Mouse (Mus musculus) forebrain, embryonic 14.5 days (tissue): ENCODE data around the gene Cog2. TPM values are rescaled to one million over a fixed set of nuclear protein-coding genes. Genes with fewer than 3 reads are reported as not detected.

Source experiments
- ATAC-seq: fragments of 200-750 bp; cut with Nextera tagmentation; 2 replicates; pipeline ENCODE4 v1.8.0; 2017; ENCODE audit warnings: mild to moderate bottlenecking, moderate library complexity
- DNase-seq: peaks from one replicate; pipeline ENCODE4 v3.0.0-alpha.2; 2015; ENCODE audit warnings: low spot score
- H3K27ac ChIP-seq: fragments of 300-500 bp; sonication (generic); 2 replicates; pipeline ENCODE4 v1.5.1; 2014; ENCODE audit warnings: low read depth, mild to moderate bottlenecking, control low read depth, low read length, moderate library complexity
- H3K27me3 ChIP-seq: fragments of 300-500 bp; sonication (generic); replicated peaks from 2 replicates; pipeline ENCODE4 v1.6.1; 2014; ENCODE audit warnings: low read length, control low read depth, mixed read lengths; ENCODE audit not compliant: control insufficient read depth, insufficient read depth
- H3K36me3 ChIP-seq: fragments of 300-500 bp; sonication (generic); 2 replicates; pipeline ENCODE4 v1.6.1; 2014; ENCODE audit warnings: low read length, control low read depth; ENCODE audit not compliant: control insufficient read depth, insufficient read depth
- H3K4me1 ChIP-seq: fragments of 300-500 bp; sonication (generic); 2 replicates; pipeline ENCODE4 v1.6.1; 2014; ENCODE audit warnings: antibody characterized with exemption, low read length, control low read depth; ENCODE audit not compliant: control insufficient read depth, insufficient read depth
- H3K4me2 ChIP-seq: fragments of 300-500 bp; sonication (generic); 2 replicates; pipeline ENCODE4 v1.6.1; 2014; ENCODE audit warnings: mild to moderate bottlenecking, control low read depth, low read length
- H3K4me3 ChIP-seq: fragments of 300-500 bp; sonication (generic); 2 replicates; pipeline ENCODE4 v1.5.1; 2014; ENCODE audit warnings: low read depth, low read length, control low read depth
- H3K9ac ChIP-seq: fragments of 300-500 bp; sonication (generic); 2 replicates; pipeline ENCODE4 v1.6.1; 2014; ENCODE audit warnings: mild to moderate bottlenecking, low read length, control low read depth, moderate library complexity
- H3K9me3 ChIP-seq: fragments of 300-500 bp; sonication (generic); replicated peaks from 2 replicates; pipeline ENCODE4 v1.6.1; 2016; ENCODE audit warnings: low read length, control low read depth, mixed read lengths; ENCODE audit not compliant: control insufficient read depth
- WGBS: fragments of 180-500 bp; shearing (Covaris S2); extraction: QIAGEN DNeasy Blood & Tissue Kit; methylation state at CpG from one replicate; pipeline ENCODE4 v1.1.7; 2014; 5-methylcytosine and 5-hydroxymethylcytosine counted together
- polyA plus RNA-seq: library from polyadenylated mRNA; unstranded; fragments of >200 nt; fragmentation: Nextera tagmentation; extraction: Ambion mirVana; gene quantifications from 2 replicates; pipeline ENCODE4 v1.2.1, GENCODE M21; 2014

Cog2 gene
- polyA plus RNA-seq, 1 experiment from 2014 or later, result 37.0 TPM

- no peak overlapping the region for H3K4me3 ChIP-seq
- H3K4me1 ChIP-seq, result no peaks in the 10 kb centered on the region
- peaks cover 95% of the 10 kb centered on the region for H3K36me3 ChIP-seq
- DNase-seq (no peak), ATAC-seq (no peak)
- no peak overlapping the region for H3K27ac ChIP-seq
- no peaks in the 10 kb centered on the region for H3K27me3 ChIP-seq
- H3K9ac ChIP-seq, result no peak overlapping the region
- H3K4me2 ChIP-seq, result no peak overlapping the region
- H3K9me3 ChIP-seq, result no peaks in the 10 kb centered on the region
- WGBS, result 75% methylated on average over 1 of the region's 1 CpGs
These were observed 27.6 kb downstream of the Cog2 start for GRCm38 (mm10) chr8:124548187-124548586.

GRCm38 (mm10) chr8:124551011-124551661 lies 30.6 kb downstream of the Cog2 start:
- Histone ChIP-seq H3K9me3 (no peaks in the 10 kb centered on the region), H3K4me3 (no peak overlapping the region), H3K4me1 (no peaks in the 10 kb centered on the region), H3K9ac (no peak overlapping the region), H3K36me3 (peaks cover 66% of the 10 kb centered on the region), H3K27ac (no peak overlapping the region), H3K4me2 (no peak overlapping the region), H3K27me3 (no peaks in the 10 kb centered on the region)
- ATAC-seq (no peak), DNase-seq (no peak)
- WGBS, result 93% methylated on average over 15 of the region's 15 CpGs

- WGBS, result 86% methylated on average over 7 of the region's 7 CpGs
These were observed 34.7 kb downstream of the Cog2 start for GRCm38 (mm10) chr8:124555113-124555750.

GRCm38 (mm10) chr8:124556164-124556563 lies 35.6 kb downstream of the Cog2 start:
- DNase-seq, result no peak
- Histone ChIP-seq H3K4me2 (no peak overlapping the region), H3K36me3 (peaks cover 19% of the 10 kb centered on the region), H3K4me1 (no peaks in the 10 kb centered on the region), H3K4me3 (no peak overlapping the region), H3K27ac (no peak overlapping the region), H3K9ac (no peak overlapping the region), H3K27me3 (no peaks in the 10 kb centered on the region), H3K9me3 (no peaks in the 10 kb centered on the region)
- no peak for ATAC-seq
- WGBS, result 89% methylated on average over 7 of the region's 7 CpGs

More at GRCm38 (mm10) chr8:124555113-124555750, 34.7 kb downstream of the Cog2 start:
- Histone ChIP-seq H3K27me3 (no peaks in the 10 kb centered on the region), H3K27ac (no peak overlapping the region), H3K9ac (no peak overlapping the region), H3K4me3 (no peak overlapping the region), H3K4me1 (no peaks in the 10 kb centered on the region), H3K36me3 (peaks cover 28% of the 10 kb centered on the region), H3K9me3 (no peaks in the 10 kb centered on the region), H3K4me2 (no peak overlapping the region)
- no peak for DNase-seq
- no peak for ATAC-seq

GRCm38 (mm10) chr8:124556658-124557057 lies 36.1 kb downstream of the Cog2 start:
- no peak overlapping the region for H3K4me2 ChIP-seq
- no peak overlapping the region for H3K9ac ChIP-seq
- peak; percentile 33 for DNase-seq
- no peaks in the 10 kb centered on the region for H3K4me1 ChIP-seq
- peaks cover 14% of the 10 kb centered on the region for H3K36me3 ChIP-seq
- no peak overlapping the region for H3K4me3 ChIP-seq
- H3K27me3 ChIP-seq, result no peaks in the 10 kb centered on the region
- no peaks in the 10 kb centered on the region for H3K9me3 ChIP-seq
- 71% methylated on average over 13 of the region's 13 CpGs for WGBS
- 0 out of 2 replicates have a peak overlapping the region, but pooled peaks have one; percentile 14 for H3K27ac ChIP-seq
- ATAC-seq, result peak; percentile 44; the same call in 1 of the 2 replicates

- no peaks in the 10 kb centered on the region for H3K27me3 ChIP-seq
- no peaks in the 10 kb centered on the region for H3K4me1 ChIP-seq
- no peak overlapping the region for H3K9ac ChIP-seq
- no peaks in the 10 kb centered on the region for H3K9me3 ChIP-seq
- WGBS, result 62% methylated on average over 5 of the region's 5 CpGs
- ATAC-seq (no peak), DNase-seq (no peak)
- no peak overlapping the region for H3K27ac ChIP-seq
- no peak overlapping the region for H3K4me3 ChIP-seq
- H3K36me3 ChIP-seq, result peaks cover 6% of the 10 kb centered on the region
- H3K4me2 ChIP-seq, result no peak overlapping the region
These were observed 36.9 kb downstream of the Cog2 start for GRCm38 (mm10) chr8:124557476-124557875.

- H3K36me3 ChIP-seq, result no peaks in the 10 kb centered on the region
- no peak overlapping the region for H3K4me2 ChIP-seq
- H3K4me1 ChIP-seq, result no peaks in the 10 kb centered on the region
- ATAC-seq, result no peak
- DNase-seq, result no peak
- no peak overlapping the region for H3K4me3 ChIP-seq
- H3K9me3 ChIP-seq, result no peaks in the 10 kb centered on the region
- H3K27me3 ChIP-seq, result no peaks in the 10 kb centered on the region
- no peak overlapping the region for H3K9ac ChIP-seq
- 84% methylated on average over 6 of the region's 6 CpGs for WGBS
- H3K27ac ChIP-seq, result no peak overlapping the region
These were observed 46.6 kb downstream of the Cog2 start for GRCm38 (mm10) chr8:124567126-124567525.

GRCm38 (mm10) chr8:124567584-124567983 lies 47.0 kb downstream of the Cog2 start:
- DNase-seq, result no peak
- WGBS, result 88% methylated on average over 3 of the region's 3 CpGs
- Histone ChIP-seq H3K9ac (no peak overlapping the region), H3K36me3 (no peaks in the 10 kb centered on the region), H3K9me3 (no peaks in the 10 kb centered on the region), H3K27ac (no peak overlapping the region), H3K4me3 (no peak overlapping the region), H3K4me2 (no peak overlapping the region), H3K4me1 (no peaks in the 10 kb centered on the region), H3K27me3 (no peaks in the 10 kb centered on the region)
- no peak for ATAC-seq

- Histone ChIP-seq H3K27ac (no peak overlapping the region), H3K36me3 (no peaks in the 10 kb centered on the region), H3K4me2 (no peak overlapping the region), H3K4me3 (no peak overlapping the region), H3K9ac (no peak overlapping the region), H3K27me3 (no peaks in the 10 kb centered on the region), H3K4me1 (no peaks in the 10 kb centered on the region), H3K9me3 (no peaks in the 10 kb centered on the region)
- 61% methylated on average over 2 of the region's 2 CpGs for WGBS
- DNase-seq (no peak), ATAC-seq (no peak)
These were observed 48.5 kb downstream of the Cog2 start for GRCm38 (mm10) chr8:124569100-124569499.
